Mouse (Mus musculus): ENCODE results near the gene Bmp8b. TPM values are rescaled to one million over a fixed set of nuclear protein-coding genes. Genes with fewer than 3 reads are reported as not detected.
"Not testable (repeated sequence)": the region's sequence is repeated elsewhere in the genome, so short reads cannot be mapped to it uniquely, and the experiment has no call there.

Bmp8b gene
- total RNA-seq, 2 experiments from 2014 or later = 0.42 TPM; not detected in 1

- not testable (repeated sequence) for DNase-seq
Measured at GRCm38 (mm10) chr4:123111275-123111983, 6.5 kb downstream of the Bmp8b start.

- DNase-seq = no peak
Measured at GRCm38 (mm10) chr4:123112216-123112764, 7.3 kb downstream of the Bmp8b start.

GRCm38 (mm10) chr4:123114651-123115050, 9.7 kb downstream of the Bmp8b start:
- not testable (repeated sequence) for DNase-seq

- DNase-seq = no peak
Measured at GRCm38 (mm10) chr4:123116011-123116410, 11.0 kb downstream of the Bmp8b start, which contains the start of gene Oxct2b. TSS of gene Oxct2b (plus strand) at chr4:123116266.

GRCm38 (mm10) chr4:123116640-123117039, 11.7 kb downstream of the Bmp8b start:
- peak in 1 of 2 experiments; percentile 12 for DNase-seq

GRCm38 (mm10) chr4:123121286-123121685, 16.3 kb downstream of the Bmp8b start:
- DNase-seq = no peak

- no peak for DNase-seq
Measured at GRCm38 (mm10) chr4:123126626-123127025, 21.7 kb downstream of the Bmp8b start.

- DNase-seq = no peak
Measured at GRCm38 (mm10) chr4:123127051-123127450, 22.1 kb downstream of the Bmp8b start.

- DNase-seq = no peak
Measured at GRCm38 (mm10) chr4:123137551-123137950, 32.6 kb downstream of the Bmp8b start.

- DNase-seq = peak; percentile 64 to 67
Measured at GRCm38 (mm10) chr4:123139513-123140154, 34.7 kb downstream of the Bmp8b start, which contains the start of gene Ppie. TSS of gene Ppie (minus strand) at chr4:123139951.

GRCm38 (mm10) chr4:123147446-123148150, 42.6 kb downstream of the Bmp8b start:
- DNase-seq = peak in 1 of 2 experiments; percentile 30

GRCm38 (mm10) chr4:123152003-123152402, 47.0 kb downstream of the Bmp8b start:
- DNase-seq = no peak

GRCm38 (mm10) chr4:123152976-123153375, 48.0 kb downstream of the Bmp8b start:
- peak; percentile 56 to 57 for DNase-seq

- no peak for DNase-seq
Measured at GRCm38 (mm10) chr4:123155004-123155403, 50.0 kb downstream of the Bmp8b start.

- no peak for DNase-seq
Measured at GRCm38 (mm10) chr4:123155427-123155826, 50.5 kb downstream of the Bmp8b start.

GRCm38 (mm10) chr4:123155840-123156239, 50.9 kb downstream of the Bmp8b start:
- DNase-seq = no peak

GRCm38 (mm10) chr4:123160571-123160970, 55.6 kb downstream of the Bmp8b start:
- DNase-seq = no peak

GRCm38 (mm10) chr4:123161251-123161650, 56.3 kb downstream of the Bmp8b start:
- DNase-seq = not testable (repeated sequence)

- DNase-seq = no peak
Measured at GRCm38 (mm10) chr4:123162305-123162917, 57.4 kb downstream of the Bmp8b start.

- peak; percentile 45 to 67 for DNase-seq
Measured at GRCm38 (mm10) chr4:123164157-123164556, 59.2 kb downstream of the Bmp8b start.

GRCm38 (mm10) chr4:123171811-123172210, 66.8 kb downstream of the Bmp8b start:
- DNase-seq = no peak
